Mouse (Mus musculus): ENCODE measurements around the gene Rpl12. TPM values are rescaled to one million over a fixed set of nuclear protein-coding genes. Genes with fewer than 3 reads are reported as not detected.
A peak's percentile ranks its signal among the peaks of the same experiment; 100 is the strongest.
"Not testable (repeated sequence)": the region's sequence is repeated elsewhere in the genome, so short reads cannot be mapped to it uniquely, and the experiment has no call there.

The Rpl12 gene
- total RNA-seq, 2 experiments from 2014 or later: 78.4 to 90.0 TPM

DNA sequence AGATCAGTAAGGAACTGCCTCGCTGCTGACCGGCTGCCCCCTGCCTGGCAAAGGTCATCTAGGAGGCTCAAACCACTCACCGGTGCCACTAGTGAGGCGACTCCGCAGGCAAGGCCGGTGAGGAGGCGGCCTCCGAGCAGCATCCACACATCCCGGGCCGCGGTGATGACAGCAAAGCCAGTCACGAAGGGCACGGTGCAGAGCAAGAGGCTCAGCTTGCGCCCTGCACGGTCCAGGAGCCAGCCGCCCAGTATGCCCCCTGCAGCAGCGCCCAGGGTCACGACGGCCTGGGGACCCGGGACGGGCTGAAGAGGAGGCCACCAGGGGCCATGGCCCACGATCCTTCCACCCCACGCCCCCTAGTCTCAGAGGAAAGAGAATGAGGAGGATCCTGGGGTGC lies 19.9 kb downstream of the Rpl12 start:
- no peak for DNase-seq (ENCODE audit: low spot score)

DNA sequence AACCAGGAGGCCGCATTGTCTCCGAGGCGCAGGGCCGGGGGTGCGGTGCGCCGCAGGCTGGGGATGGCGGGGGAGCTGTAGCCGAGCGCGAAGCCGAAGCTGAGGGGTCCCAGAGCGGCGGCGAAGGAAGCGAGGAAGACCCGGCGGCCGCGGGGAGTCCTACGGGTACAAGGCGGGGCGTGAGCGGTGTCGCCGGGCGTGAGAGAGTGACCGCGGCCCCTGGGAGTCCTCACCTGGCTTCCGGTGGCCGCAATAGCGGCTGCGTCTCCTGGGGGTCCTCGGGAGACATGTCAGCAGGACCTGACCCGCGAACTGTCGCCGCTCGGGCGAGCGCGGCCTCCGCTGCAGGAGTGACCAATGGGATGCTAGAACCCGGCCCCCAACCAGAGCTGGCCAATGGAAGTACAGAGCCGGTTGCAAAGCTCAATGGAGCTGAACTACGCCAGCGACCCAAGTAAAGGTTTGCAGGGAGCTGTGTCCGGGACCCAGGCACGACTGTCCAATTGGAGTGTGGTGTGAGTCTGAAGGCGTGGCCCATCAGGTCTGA lies 20.4 kb downstream of the Rpl12 start, which contains the start of gene Slc2a8:
Gene Slc2a8, minus strand, starts transcription at position 359 of the 547 bp plus-strand sequence.
- peak; percentile 93 for DNase-seq (ENCODE audit: low spot score)

DNA sequence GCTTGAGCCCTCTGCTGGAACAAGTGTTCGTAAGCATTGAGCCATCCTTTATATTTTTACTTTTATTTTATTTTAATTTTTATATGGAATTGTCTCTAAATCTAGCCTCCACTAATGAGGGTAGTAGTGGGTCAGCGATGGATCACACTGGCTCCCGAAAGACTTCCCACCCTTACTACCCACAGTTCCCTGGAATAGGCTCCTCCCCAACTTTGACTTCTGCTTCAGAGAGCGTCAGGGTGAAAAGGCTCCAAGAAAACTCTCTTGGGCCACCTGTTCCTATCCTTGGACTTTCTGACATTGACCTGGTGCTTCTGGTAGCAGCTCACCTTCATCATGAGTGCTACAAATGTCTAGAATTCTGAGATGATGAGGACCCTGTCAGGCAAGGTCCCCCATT lies 21.3 kb downstream of the Rpl12 start:
- DNase-seq (ENCODE audit: low spot score): no peak

DNA sequence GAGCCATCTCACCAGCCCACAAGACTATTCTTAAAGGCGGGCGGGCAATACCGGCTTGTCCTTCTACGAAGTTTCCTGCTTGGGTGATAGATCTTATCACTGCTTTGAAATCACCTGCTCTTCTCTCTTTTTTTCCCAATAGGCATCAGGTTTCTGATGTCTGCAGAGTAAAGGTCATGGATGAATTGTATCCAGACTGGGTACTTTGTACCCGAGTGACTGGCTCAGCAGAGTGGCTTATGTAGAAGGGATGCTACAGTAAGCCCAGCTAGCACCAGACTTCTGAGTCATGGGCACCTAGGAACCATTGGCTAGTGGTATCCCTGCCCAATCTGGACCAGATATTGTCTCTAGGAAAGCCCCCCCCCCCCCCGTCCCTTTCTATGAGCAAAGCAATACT lies 22.3 kb downstream of the Rpl12 start:
- no peak for DNase-seq (ENCODE audit: low spot score)

DNA sequence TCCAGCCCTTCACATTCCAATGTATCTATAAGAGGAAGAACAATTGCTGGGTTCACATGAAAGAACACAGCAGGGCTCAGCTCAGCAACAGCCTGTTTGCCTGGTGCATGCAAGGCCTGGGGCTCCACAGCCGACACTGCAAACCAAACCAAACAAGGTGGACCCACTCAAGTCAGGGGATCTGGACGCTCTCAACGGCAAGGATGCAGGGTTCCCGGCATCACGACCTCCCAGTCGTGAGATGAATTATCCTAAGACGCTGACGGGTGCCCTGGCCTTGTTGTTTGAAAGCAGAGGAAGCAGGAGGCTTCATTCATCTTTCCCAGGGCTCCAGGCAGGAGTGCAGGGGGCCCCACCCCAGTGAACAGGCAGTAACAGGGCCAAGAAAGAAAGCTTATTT lies 24.5 kb downstream of the Rpl12 start:
- DNase-seq (ENCODE audit: low spot score): no peak

DNA sequence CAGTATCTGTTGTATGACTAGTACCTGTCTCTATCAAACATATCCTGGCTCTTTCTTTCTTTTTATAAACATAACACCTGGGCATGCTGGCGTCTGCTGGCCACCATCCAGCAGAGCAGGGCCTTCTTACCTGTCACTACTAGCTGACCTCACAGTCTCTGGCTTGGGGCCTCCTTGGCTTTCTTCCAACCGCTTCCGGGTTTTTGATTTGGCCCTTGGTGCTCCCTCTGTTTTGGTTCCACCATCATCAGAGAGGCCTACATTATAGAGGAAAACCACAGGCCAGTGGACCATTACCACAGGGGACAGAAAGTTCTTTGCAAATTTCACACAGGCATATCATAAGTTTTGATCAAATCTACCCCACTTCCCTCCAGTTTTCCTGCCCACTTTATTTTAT lies 28.0 kb downstream of the Rpl12 start:
- no peak for DNase-seq (ENCODE audit: low spot score)

DNA sequence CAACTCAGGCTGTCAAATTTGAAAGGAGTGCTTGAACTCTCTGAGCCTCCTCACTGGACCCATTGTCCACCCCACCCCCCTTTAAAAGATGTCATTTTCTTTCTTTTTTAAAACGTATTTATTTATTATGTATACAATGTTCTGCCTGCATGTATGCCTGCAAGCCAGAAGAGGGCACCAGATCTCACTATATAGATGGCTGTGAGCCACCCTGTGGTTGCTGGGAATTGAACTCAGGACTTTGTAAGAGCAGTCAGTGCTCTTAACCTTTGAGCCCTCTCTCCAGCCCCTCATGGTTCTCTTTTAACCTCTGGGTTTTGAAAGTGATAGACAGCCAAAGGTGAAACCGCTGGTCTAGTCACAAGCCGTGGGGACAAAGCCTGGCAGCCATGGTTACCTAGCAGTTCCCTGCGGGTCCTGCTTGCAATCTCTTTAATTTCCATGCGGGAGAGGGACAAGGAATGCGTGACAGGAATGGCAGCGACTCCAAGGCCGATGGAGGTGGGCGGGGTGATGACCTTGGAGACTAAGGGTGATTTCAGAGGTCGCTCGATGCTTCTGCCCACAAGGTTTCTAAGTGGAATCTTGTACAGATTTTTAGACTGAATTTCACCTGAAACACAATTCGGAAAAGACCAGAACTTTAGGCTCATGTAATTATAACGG lies 28.9 kb downstream of the Rpl12 start:
- DNase-seq (ENCODE audit: low spot score): no peak

DNA sequence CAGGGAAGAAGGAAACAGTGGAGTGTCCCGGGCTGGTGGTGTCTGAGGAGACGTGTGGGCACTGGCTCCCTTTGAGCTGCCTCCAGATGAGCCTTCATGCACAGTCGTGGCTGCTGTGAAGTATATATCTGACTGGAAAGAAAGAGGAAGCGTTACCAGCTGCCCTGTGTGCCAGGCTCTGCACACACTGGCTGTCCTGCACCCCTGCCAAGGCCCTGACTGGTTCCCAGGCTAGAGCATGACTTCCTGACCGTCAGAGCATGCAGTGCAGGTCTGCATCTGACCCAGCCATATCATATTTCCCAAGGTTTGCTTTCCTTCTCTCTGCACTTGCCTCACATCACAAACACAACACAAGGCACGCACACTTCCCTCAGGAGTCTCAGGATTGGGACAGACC lies 30.8 kb downstream of the Rpl12 start:
- DNase-seq (ENCODE audit: low spot score): no peak

DNA sequence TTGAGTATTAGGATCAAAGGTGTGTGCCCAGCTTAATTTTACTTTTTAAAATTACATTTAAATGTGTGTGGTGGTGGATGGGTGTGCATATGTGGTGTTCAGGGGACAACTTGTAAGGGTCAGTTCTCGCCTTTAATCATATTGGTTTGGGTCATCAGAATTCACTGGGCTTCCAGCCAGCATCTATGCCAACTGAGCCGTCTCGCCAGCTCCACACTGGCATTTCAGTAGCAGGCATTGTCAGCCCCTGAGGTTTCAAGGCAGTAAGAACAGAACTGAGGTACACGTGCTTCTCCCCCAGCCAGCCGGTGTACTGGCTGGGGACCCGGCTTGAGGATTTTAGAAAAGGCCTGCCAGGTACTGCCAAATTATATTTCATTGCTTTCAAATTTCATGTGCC lies 35.7 kb downstream of the Rpl12 start:
- no peak for DNase-seq (ENCODE audit: low spot score)

DNA sequence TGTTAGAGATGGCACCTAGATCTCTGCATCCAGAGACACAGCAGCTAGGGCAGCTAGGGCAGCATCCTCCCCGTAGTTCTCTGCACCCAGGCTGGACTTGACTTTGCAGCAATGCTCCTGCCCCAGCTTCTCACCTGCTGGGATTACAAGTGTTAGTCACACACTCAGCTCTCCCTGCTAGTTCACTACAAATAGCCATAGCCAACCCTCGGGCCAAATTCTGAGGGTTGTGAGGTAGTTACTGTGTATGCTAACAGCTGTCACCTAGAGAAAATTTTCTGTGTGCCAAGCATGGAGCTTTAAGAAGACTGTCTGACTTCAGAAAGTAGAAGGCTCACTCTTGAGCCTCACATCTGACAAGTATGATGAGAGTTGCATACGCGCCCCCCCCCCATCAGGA lies 36.4 kb downstream of the Rpl12 start:
- DNase-seq (ENCODE audit: low spot score): no peak

DNA sequence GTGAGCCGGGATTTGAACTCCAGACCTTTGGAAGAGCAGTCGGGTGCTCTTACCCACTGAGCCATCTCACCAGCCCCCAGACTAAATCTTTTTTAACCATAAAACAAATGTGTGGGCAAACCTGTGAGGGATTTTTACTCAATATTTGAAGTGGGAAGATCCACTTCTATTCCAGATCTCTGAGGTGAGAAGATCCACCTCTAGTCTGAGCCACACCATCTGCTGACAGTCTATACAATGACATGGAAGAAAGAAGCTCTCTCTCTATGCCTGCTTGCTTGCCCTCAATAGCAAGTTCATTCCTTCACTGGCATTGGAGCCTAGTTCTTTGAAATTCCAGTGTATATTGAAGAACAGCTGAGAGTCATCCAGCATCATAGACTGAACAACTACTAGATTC lies 38.4 kb downstream of the Rpl12 start:
- DNase-seq (ENCODE audit: low spot score): no peak

DNA sequence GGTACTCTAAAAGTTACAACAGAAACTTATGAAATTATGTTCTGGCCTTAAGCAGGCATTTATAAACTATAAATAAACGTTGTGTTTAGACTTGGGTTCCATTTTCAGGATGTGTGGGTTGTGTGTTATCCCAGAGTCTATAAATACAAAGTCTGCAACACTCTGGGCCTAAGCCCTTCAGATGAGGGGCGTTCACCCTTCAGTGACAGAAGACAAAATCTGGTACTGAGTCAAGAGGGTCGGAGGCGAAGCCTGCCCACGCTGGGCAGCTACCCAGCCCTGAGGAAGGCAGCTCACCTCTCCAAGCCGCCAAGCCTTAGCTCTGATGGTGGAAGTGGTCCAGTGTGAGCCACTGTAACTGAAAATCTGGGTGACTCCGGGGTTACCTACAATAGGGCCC lies 40.8 kb downstream of the Rpl12 start:
- no peak for DNase-seq (ENCODE audit: low spot score)

DNA sequence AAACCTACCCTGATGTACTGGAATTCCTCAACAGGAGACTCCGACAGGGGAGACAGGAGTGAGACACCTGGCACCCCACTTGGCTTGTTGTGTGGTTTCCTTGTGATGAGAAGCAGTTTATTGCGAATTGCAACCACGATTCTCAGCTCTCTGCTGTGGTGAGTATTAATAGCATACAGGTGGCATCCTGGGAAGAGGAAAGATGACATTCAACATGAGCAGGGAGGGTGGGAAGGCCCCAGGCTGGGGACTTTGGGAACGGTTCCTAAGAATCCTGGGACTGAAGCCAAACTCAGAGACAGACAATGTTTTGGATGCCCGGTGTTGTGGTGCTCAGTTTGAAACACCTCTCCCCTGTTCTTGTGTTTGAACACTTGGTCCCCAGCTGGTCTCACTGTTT lies 43.7 kb downstream of the Rpl12 start:
- DNase-seq (ENCODE audit: low spot score): no peak

DNA sequence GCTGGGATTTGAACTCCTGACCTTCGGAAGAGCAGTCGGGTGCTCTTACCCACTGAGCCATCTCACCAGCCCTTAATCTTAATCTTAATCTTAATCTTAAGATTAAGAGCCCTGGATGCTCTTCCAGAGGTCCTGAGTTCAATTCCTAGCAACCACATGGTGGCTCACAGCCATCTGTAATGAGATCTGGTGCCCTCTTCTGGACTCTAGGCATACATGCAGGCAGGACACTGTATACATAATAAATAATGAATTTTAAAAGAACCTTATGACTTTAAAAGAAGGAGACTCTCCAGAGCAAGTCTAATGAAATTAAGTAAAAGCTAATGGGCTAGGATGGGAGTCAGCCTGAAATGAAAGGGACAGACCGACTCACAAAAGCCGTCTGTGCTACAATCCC lies 47.7 kb downstream of the Rpl12 start:
- DNase-seq (ENCODE audit: low spot score): not testable (repeated sequence)

DNA sequence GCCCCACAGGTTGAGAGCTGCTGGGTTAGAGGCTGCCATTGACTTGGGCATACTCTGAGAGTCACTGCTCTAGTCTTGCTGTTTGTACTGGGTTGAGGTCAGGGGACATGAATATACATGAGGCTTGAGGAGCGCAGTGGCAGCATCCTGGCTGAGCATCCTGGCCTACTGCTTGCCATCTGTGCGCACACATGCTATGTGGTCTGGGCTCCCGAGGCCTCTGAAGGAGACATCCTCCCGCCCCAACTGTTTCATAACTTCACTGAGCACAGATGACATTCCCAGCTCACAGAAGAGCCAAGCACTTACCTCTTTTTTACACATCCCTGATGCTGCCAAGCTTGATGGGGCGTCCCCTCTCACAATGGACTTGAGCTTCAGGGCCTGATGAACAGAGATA lies 53.5 kb downstream of the Rpl12 start:
- DNase-seq (ENCODE audit: low spot score): no peak

Other genes starting within 250 kb of the Rpl12 start
- 10 to 100 TPM; 19.3 to 19.9 TPM for gene Cdk9, start 248.5 kb upstream of the Rpl12 start, total RNA-seq (2021)
- gene Sh2d3c, start 240.5 kb upstream of the Rpl12 start, total RNA-seq (2021): 1 to 10 TPM; 5.7 to 7.3 TPM
- not detected for gene 6330409D20Rik, start 220.5 kb upstream of the Rpl12 start, total RNA-seq (2021)
- gene Tor2a, start 204.3 kb upstream of the Rpl12 start, total RNA-seq (2021): 1 to 10 TPM; 4.1 to 4.8 TPM
- gene Ttc16, start 185.9 kb upstream of the Rpl12 start, total RNA-seq (2021): under 1 TPM in 1 of 2 experiments, not detected in 1; 0.09 TPM
- gene Ptrh1, start 185.8 kb upstream of the Rpl12 start, total RNA-seq (2021): 1 to 10 TPM; 1.2 to 1.6 TPM
- not detected for gene Cfap157, start 177.1 kb upstream of the Rpl12 start, total RNA-seq (2021)
- 1 to 10 TPM; 1.9 to 6.0 TPM for gene Stxbp1, start 114.3 kb upstream of the Rpl12 start, total RNA-seq (2021)
- 1 to 10 TPM; 4.8 to 8.2 TPM for gene Fam129b, start 85.4 kb upstream of the Rpl12 start, total RNA-seq (2021)
- gene Lrsam1, start 55 bp downstream of the Rpl12 start, total RNA-seq (2021): 10 to 100 TPM; 11.5 to 13.5 TPM
- gene Slc2a8, start 20.5 kb downstream of the Rpl12 start, total RNA-seq (2021): 10 to 100 TPM; 11.4 to 13.1 TPM
- gene Garnl3, start 170.1 kb downstream of the Rpl12 start, total RNA-seq (2021): under 1 TPM; 0.34 to 0.69 TPM